Mouse (Mus musculus) G1E (cell line): ENCODE measurements at regions not wholly inside any gene's neighbourhood (a gene's known extent, or its start where the extent isn't known, plus 50 kb on each side); places are given as distances from the start of the nearest gene placed in this dataset.

Source experiments
- ATAC-seq: 2 replicates; pipeline ENCODE4 v1.8.0; 2016; ENCODE audit warnings: mild to moderate bottlenecking; ENCODE audit not compliant: insufficient number of reproducible peaks, poor library complexity, low FRiP score, severe bottlenecking; ENCODE audit errors: extremely low read depth
- DNase-seq: peaks from one replicate; pipeline ENCODE4 v3.0.0; 2012; ENCODE audit warnings: low spot score
- H3K27me3 ChIP-seq: 2 replicates; pipeline ENCODE4 v1.6.1; 2012; ENCODE audit warnings: mild to moderate bottlenecking, low read length, inconsistent platforms; ENCODE audit not compliant: insufficient read depth
- H3K36me3 ChIP-seq: replicated peaks from 2 replicates; pipeline ENCODE3; 2012; ENCODE audit warnings: mild to moderate bottlenecking, inconsistent platforms
- H3K4me1 ChIP-seq: 2 replicates; pipeline ENCODE4 v1.6.1; 2012; ENCODE audit warnings: low read depth, low read length, inconsistent platforms, mixed read lengths; ENCODE audit not compliant: insufficient read depth
- H3K4me3 ChIP-seq: 2 replicates; pipeline ENCODE4 v1.5.1; 2012; ENCODE audit warnings: low read depth, mild to moderate bottlenecking, inconsistent platforms, low read length, moderate library complexity, mixed read lengths
- H3K9me3 ChIP-seq: replicated peaks from 2 replicates; pipeline ENCODE4 v1.6.1; 2012; ENCODE audit warnings: inconsistent platforms
- CTCF ChIP-seq: IDR thresholded peaks from 2 replicates; pipeline ENCODE4 v1.5.1; 2012; ENCODE audit warnings: low read depth, low read length, inconsistent platforms, mixed read lengths
- GATA1 ChIP-seq: IDR thresholded peaks from 2 replicates; pipeline ENCODE4 v1.6.1; 2012; ENCODE audit warnings: borderline replicate concordance, low read length, inconsistent platforms, mixed read lengths
- GATA2 ChIP-seq: IDR thresholded peaks from 2 replicates; pipeline ENCODE4 v1.6.1; 2012; ENCODE audit warnings: low read depth, low read length, inconsistent platforms, borderline replicate concordance
- POLR2AphosphoS5 ChIP-seq: IDR thresholded peaks from 2 replicates; pipeline ENCODE4 v1.6.1; 2012; ENCODE audit warnings: low read depth, low read length, inconsistent platforms; ENCODE audit not compliant: insufficient replicate concordance
- TAL1 ChIP-seq: conservative IDR thresholded peaks from 2 replicates; pipeline ENCODE4 v1.6.1; 2012; ENCODE audit warnings: low read depth, low read length, inconsistent platforms, mixed read lengths

GRCm38 (mm10) chr3:121880355-121880754 lies 65.3 kb upstream of the Abcd3 start:
- no peak overlapping the region for H3K4me3 ChIP-seq
- DNase-seq, result no peak
- H3K27me3 ChIP-seq, result peaks cover 3% of the 10 kb centered on the region; the same call in 1 of the 2 replicates
- TF ChIP-seq CTCF (no peak), GATA2 (no peak), TAL1 (no peak), GATA1 (no peak), POLR2AphosphoS5 (no peak)
- no peaks in the 10 kb centered on the region for H3K4me1 ChIP-seq
- H3K36me3 ChIP-seq, result no peaks in the 10 kb centered on the region
- no peaks in the 10 kb centered on the region for H3K9me3 ChIP-seq
- ATAC-seq, result no peak

GRCm38 (mm10) chr3:121875072-121875471 lies 60.0 kb upstream of the Abcd3 start:
- DNase-seq, result no peak
- Histone ChIP-seq H3K4me1 (no peaks in the 10 kb centered on the region), H3K9me3 (no peaks in the 10 kb centered on the region), H3K27me3 (peaks cover 3% of the 10 kb centered on the region; the same call in 1 of the 2 replicates), H3K4me3 (no peak overlapping the region), H3K36me3 (no peaks in the 10 kb centered on the region)
- ATAC-seq, result no peak
- TF ChIP-seq GATA2 (no peak), CTCF (no peak), POLR2AphosphoS5 (no peak), TAL1 (no peak), GATA1 (no peak)

GRCm38 (mm10) chr3:121874576-121874975 lies 59.5 kb upstream of the Abcd3 start:
- ATAC-seq (no peak), DNase-seq (no peak)

GRCm38 (mm10) chr3:121873572-121873971 lies 58.5 kb upstream of the Abcd3 start:
- DNase-seq, result no peak
- Histone ChIP-seq H3K36me3 (no peaks in the 10 kb centered on the region), H3K4me1 (no peaks in the 10 kb centered on the region), H3K9me3 (no peaks in the 10 kb centered on the region), H3K27me3 (peaks cover 3% of the 10 kb centered on the region; the same call in 1 of the 2 replicates), H3K4me3 (no peak overlapping the region)
- no peak for TF ChIP-seq POLR2AphosphoS5
- TF ChIP-seq CTCF, result no peak
- no peak for TF ChIP-seq GATA1
- TF ChIP-seq TAL1, result no peak
- no peak for TF ChIP-seq GATA2
- no peak for ATAC-seq

More at GRCm38 (mm10) chr3:121874576-121874975, 59.5 kb upstream of the Abcd3 start:
- H3K9me3 ChIP-seq, result no peaks in the 10 kb centered on the region
- TF ChIP-seq CTCF, result no peak
- no peak for TF ChIP-seq TAL1
- TF ChIP-seq POLR2AphosphoS5, result no peak
- TF ChIP-seq GATA1, result no peak
- TF ChIP-seq GATA2, result no peak
- no peaks in the 10 kb centered on the region for H3K4me1 ChIP-seq
- H3K27me3 ChIP-seq, result peaks cover 3% of the 10 kb centered on the region; the same call in 1 of the 2 replicates
- no peaks in the 10 kb centered on the region for H3K36me3 ChIP-seq
- no peak overlapping the region for H3K4me3 ChIP-seq

- no peak for TF ChIP-seq CTCF
- TF ChIP-seq GATA2, result no peak
- no peak for TF ChIP-seq POLR2AphosphoS5
- no peak for TF ChIP-seq GATA1
- TF ChIP-seq TAL1, result no peak
- no peak overlapping the region for H3K4me3 ChIP-seq
- H3K36me3 ChIP-seq, result no peaks in the 10 kb centered on the region
- H3K4me1 ChIP-seq, result no peaks in the 10 kb centered on the region
- no peak for DNase-seq
- H3K27me3 ChIP-seq, result peaks cover 3% of the 10 kb centered on the region; the same call in 1 of the 2 replicates
- H3K9me3 ChIP-seq, result no peaks in the 10 kb centered on the region
- no peak for ATAC-seq
Observed at GRCm38 (mm10) chr3:121872685-121873084, 57.6 kb upstream of the Abcd3 start.

- H3K36me3 ChIP-seq, result no peaks in the 10 kb centered on the region
- no peak for ATAC-seq
- H3K27me3 ChIP-seq, result peaks cover 3% of the 10 kb centered on the region; the same call in 1 of the 2 replicates
- TF ChIP-seq GATA1 (no peak), POLR2AphosphoS5 (no peak), TAL1 (no peak), CTCF (no peak), GATA2 (no peak)
- DNase-seq, result no peak
- no peaks in the 10 kb centered on the region for H3K4me1 ChIP-seq
- no peaks in the 10 kb centered on the region for H3K9me3 ChIP-seq
- H3K4me3 ChIP-seq, result no peak overlapping the region
Observed at GRCm38 (mm10) chr3:121871795-121872194, 56.7 kb upstream of the Abcd3 start.
